ENCODE assay signal across 10 mouse cellular contexts in the genomic region with DNA sequence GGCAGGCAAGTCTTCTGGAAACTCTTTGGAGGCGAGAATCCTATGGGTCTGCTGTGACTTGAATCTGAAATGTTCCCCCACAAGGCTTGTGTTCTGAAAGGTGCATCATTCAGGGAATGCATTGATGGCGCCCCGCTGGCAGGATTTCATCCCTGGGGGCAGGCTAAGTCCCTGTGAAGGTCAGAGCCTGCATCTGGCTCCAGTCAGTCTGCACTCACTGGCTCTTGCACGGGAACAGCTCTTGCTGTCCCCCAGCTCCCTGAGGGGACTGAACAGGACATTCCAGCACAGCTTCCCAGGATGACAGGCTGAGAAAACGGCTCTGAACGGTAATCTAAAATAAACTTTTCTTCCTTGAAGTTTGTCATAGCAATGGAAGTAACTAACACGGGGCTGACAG.
DNase-seq lines count a peak whose midpoint lies in the region; ATAC-seq lines count a peak whose summit lies in the region.
"Had no signal": no experiment of that assay in that cellular context is flagged by ENCODE, and none has a peak within 500 bp of the region (broad histone marks: within the 10 kb centered on the region; RNA-seq: fewer than 3 reads in every experiment).

No protein-coding gene starts in this region.

- no peak overlapping the region for H3K9ac ChIP-seq in liver, embryonic 11.5 days (ENCODE audit: low read depth, low read length)
- H3K9ac ChIP-seq in intestine, embryonic 15.5 days, result no peak overlapping the region
- H3K9ac ChIP-seq: hindbrain, embryonic 15.5 days; liver, embryonic 13.5 days had no signal

- H3K4me2 ChIP-seq in liver, embryonic 11.5 days, result no peak overlapping the region
- no peak overlapping the region for H3K4me2 ChIP-seq in intestine, embryonic 15.5 days (replicated peaks)
- H3K4me2 ChIP-seq: hindbrain, embryonic 15.5 days; liver, embryonic 13.5 days had no signal

- no peak for ATAC-seq in liver, embryonic 11.5 days (replicated peaks; ENCODE audit: low FRiP score)
- no peak for ATAC-seq in intestine, embryonic 15.5 days

- H3K36me3 ChIP-seq in liver, embryonic 11.5 days (ENCODE audit: control insufficient read depth, insufficient read depth, low read length), result no peaks in the 10 kb centered on the region
- no peaks in the 10 kb centered on the region for H3K36me3 ChIP-seq in intestine, embryonic 15.5 days
- H3K36me3 ChIP-seq: hindbrain, embryonic 15.5 days; liver, embryonic 13.5 days had no signal

- H3K4me1 ChIP-seq in liver, embryonic 11.5 days (replicated peaks; ENCODE audit: control insufficient read depth, insufficient read depth, low read length), result no peaks in the 10 kb centered on the region
- H3K4me1 ChIP-seq in intestine, embryonic 15.5 days (replicated peaks), result no peaks in the 10 kb centered on the region
- H3K4me1 ChIP-seq: hindbrain, embryonic 15.5 days; liver, embryonic 13.5 days had no signal

- peak; percentile 29 for DNase-seq in liver, embryonic 11.5 days (ENCODE audit: low spot score)
- DNase-seq in liver, result no peak
- DNase-seq in gastrocnemius, postnatal 25 days, result peak; percentile 36
- DNase-seq in heart, postnatal 10 days, result peak; percentile 64 to 67
- DNase-seq in retina, embryonic 14.5 days (ENCODE audit: low spot score), result peak; percentile 18
- DNase-seq in frontal cortex, postnatal 10 days (ENCODE audit: low spot score in 2 of 2), result no peak
- DNase-seq: liver, embryonic 13.5 days; right cerebral cortex, postnatal 14 days had no signal

- H3K4me3 ChIP-seq in liver, embryonic 11.5 days (ENCODE audit: low read depth, low read length), result no peak overlapping the region
- H3K4me3 ChIP-seq in intestine, embryonic 15.5 days (replicated peaks), result no peak overlapping the region
- H3K4me3 ChIP-seq: hindbrain, embryonic 15.5 days; liver, embryonic 13.5 days had no signal

- no peaks in the 10 kb centered on the region for H3K9me3 ChIP-seq in liver, embryonic 11.5 days (ENCODE audit: control insufficient read depth, low read length)
- no peaks in the 10 kb centered on the region for H3K9me3 ChIP-seq in intestine, embryonic 15.5 days
- H3K9me3 ChIP-seq: hindbrain, embryonic 15.5 days; liver, embryonic 13.5 days had no signal

- H3K27ac ChIP-seq in liver, embryonic 11.5 days (ENCODE audit: low read depth, low read length), result no peak overlapping the region
- no peak overlapping the region for H3K27ac ChIP-seq in intestine, embryonic 15.5 days
- H3K27ac ChIP-seq: hindbrain, embryonic 15.5 days; liver, embryonic 13.5 days had no signal

- 43% methylated on average over 7 of the region's 7 CpGs for WGBS in liver, embryonic 11.5 days
- 30% methylated on average over 7 of the region's 7 CpGs for WGBS in intestine, embryonic 15.5 days

- H3K27me3 ChIP-seq in liver, embryonic 11.5 days (replicated peaks; ENCODE audit: control insufficient read depth, insufficient read depth, low read length), result no peaks in the 10 kb centered on the region
- no peaks in the 10 kb centered on the region for H3K27me3 ChIP-seq in intestine, embryonic 15.5 days (replicated peaks)
- H3K27me3 ChIP-seq: hindbrain, embryonic 15.5 days; liver, embryonic 13.5 days had no signal

- intact Hi-C loops in heart, postnatal 10 days (cut with DNase I), result no loop called here

Comparison
In these comparisons a context has a peak if more than half of its experiments do, and no peak if none do; other contexts are left out.
1. DNase-seq: peak in liver, embryonic 11.5 days (single experiment), gastrocnemius, postnatal 25 days (single experiment), heart, postnatal 10 days (2 of 2) and retina, embryonic 14.5 days (single experiment); none in liver (single experiment) and frontal cortex, postnatal 10 days (0 of 2).